Mouse (Mus musculus): ENCODE results near the gene Otud6a.
A peak's percentile ranks its signal among the peaks of the same experiment; 100 is the strongest.
"Not testable (repeated sequence)": the region's sequence is repeated elsewhere in the genome, so short reads cannot be mapped to it uniquely, and the experiment has no call there.

Otud6a gene

GRCm38 (mm10) chrX:100428693-100429092 lies at the start of gene Otud6a:
TSS of gene Otud6a (plus strand) at chrX:100429013.
- DNase-seq (ENCODE audit: low read depth), result no peak

- no peak for DNase-seq (ENCODE audit: low read depth)
Measured at GRCm38 (mm10) chrX:100389887-100390286, 38.9 kb upstream of the Otud6a start.

DNA sequence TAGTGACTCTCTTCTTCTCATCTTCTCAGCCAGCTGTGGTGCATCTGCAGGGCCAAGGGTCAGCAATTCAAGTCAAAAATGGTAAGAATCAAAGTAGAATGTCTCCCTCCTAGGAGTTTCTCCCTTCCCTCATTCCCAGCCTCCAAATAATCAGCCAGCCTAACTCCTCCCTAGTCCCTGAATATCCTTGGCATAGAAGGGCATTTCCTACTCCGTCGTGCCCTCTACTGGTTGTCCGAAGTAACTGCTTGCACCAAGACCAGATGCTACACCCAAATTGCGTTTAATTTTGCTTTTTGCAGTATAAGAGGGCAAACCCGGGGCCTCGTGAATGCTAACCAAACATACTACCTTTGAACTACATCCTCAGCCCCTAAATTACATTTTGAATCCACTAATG lies 36.5 kb upstream of the Otud6a start:
- DNase-seq (ENCODE audit: low read depth), result peak; percentile 46

DNA sequence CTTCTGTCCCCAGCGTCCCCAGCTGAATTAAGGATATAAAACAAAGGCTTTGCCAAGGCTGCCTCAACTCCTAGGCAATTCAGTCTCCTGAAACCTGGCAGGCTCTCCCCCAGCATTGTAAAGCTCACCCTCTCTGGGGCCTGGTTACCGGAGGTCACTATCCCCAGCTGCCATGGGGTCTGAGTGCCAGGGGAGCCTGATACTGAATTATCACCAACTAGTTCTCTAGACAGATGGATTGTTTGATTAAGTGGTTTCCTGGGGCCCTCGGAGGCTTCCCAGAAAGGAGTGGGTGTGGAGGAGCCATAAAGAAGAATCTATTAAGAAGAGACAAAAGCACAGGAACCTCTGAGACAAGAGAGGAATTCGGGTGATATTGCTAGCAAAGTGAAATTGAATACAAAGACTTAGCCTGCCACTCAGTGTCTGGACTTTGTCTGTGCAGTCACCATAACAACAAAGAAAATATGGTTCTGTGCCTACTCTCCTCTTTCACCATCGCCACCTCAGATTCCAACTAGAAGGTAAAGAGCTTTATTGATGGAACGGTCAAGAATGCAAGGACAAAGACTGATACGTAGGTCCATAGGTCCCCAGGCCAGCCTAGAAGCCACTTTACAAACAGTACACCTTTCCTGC lies 34.5 kb upstream of the Otud6a start:
- DNase-seq (ENCODE audit: low read depth), result peak; percentile 7

- DNase-seq (ENCODE audit: low read depth), result peak; percentile 66
Measured at GRCm38 (mm10) chrX:100395026-100395425, 33.8 kb upstream of the Otud6a start.

DNA sequence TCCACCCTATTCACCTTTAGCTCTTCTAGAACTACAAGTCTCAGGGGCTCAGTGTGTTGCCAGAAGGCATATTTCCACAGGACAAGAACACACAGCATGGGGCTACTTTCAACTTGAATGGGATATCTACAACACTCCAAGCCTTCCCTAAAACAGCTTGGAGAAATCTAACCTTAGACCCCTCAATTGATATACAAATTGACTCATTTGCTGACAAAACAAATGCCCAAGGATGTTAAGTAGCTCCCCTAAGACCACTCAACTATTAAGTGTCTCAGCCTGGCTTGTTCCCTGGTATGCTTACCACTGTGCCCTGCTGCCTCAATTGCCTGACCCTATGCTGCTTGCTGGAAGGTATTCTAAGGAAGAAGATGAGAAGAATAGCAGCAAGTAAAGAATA lies 27.9 kb upstream of the Otud6a start:
- no peak for DNase-seq (ENCODE audit: low read depth)

DNA sequence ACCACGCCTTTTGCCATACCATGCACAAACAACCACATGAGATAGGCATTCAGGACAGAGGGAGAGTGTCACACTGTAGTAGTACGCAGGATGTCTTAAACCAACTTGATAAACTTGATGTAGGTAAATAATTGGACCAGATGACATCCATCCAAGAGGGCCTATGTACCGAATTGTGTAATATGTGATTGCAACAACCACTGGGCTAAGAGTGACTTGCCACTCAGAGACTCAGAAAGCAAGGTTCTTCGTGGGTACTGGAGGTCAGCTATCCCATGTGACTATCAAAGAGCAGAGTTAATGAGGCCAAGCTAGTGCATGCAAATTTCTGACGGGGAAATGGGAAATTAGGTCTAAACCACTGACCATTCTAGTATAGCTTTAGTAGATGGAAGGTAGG lies 27.2 kb upstream of the Otud6a start:
- no peak for DNase-seq (ENCODE audit: low read depth)

GRCm38 (mm10) chrX:100409245-100409644 lies 19.6 kb upstream of the Otud6a start:
- DNase-seq (ENCODE audit: low read depth), result no peak

DNA sequence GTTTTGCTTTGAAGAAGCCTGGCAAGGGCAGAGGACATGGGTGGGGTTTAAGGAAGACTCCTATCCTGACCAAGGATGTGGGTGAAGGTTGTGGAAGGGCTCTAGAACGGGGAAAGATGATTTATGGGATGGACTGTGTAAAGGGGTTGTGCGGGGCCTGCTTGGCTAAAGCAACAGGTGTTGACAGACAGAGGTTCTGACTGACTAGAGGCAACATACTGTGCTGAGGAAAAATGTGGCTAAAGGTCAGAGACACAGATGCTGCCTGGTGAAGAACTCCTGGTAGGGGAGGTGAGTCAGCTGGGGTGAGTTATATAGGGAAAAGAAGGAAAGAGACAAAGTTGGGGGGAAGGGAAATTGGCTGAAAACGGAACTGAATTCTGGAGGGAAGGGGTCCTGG lies 3.5 kb downstream of the Otud6a start:
- no peak for DNase-seq (ENCODE audit: low read depth)

DNA sequence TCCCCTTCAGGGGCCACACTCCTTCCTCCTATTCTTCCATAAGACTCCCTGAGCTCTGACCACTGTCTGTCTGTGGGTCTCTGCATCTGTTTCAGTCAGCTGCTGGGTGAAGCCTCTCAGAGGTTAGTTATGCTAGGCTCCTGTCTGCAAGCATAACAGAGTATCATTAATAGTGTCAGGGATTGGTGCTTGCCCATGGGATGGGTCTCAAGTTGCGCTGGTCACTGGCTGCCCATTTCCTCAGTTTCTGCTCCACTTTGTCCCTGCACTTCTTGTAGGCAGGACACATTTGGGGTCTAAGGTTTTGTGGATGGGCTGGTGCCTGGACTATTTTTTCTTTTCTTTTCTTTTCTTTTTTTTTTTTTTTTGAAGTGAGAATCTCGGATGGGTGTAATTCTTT lies 13.8 kb downstream of the Otud6a start, which contains the start of gene Awat2:
TSS of gene Awat2 (minus strand) at position 101 of the 400 bp plus-strand sequence.
- not testable (repeated sequence) for DNase-seq (ENCODE audit: low read depth)

DNA sequence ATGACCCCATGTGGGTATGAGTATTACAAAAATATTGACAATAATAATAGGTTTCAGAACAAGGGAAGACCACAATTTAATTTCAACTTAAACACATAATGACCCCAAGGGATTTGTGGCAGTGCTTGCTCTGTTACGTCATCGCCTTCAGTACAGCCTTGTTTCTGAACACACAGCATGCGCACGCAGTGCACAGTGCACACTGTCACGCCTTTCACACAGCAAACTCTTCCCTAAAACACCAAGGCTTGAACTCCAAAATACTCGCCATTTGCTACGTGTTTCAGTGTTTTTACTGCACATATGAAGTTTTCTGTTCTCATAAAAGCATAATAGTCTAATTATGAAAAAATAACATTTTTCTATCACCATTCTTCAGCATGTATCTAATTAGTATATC lies 14.7 kb downstream of the Otud6a start:
- no peak for DNase-seq (ENCODE audit: low read depth)

GRCm38 (mm10) chrX:100468047-100468446 lies 39.2 kb downstream of the Otud6a start:
- DNase-seq (ENCODE audit: low read depth), result peak; percentile 66

DNA sequence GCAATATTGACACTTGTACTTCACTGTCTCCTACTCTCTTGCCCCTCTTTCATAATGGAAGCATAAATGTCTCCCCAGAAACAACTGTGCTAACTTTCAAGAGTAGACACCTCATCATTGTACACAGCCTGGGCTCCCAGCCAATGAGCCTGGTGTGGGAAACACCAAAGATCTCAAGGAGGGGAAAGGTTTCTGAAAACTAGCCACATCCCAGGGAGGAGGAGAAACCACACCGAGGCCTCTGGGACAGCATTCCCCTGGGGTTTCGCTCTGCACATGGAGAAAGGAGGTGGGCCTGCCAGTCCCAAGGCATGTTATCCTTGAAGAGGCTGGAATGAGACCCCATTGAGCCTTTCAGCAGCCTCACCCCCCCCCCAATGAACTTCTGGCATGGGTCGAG lies 41.3 kb downstream of the Otud6a start:
- no peak for DNase-seq (ENCODE audit: low read depth)

- DNase-seq (ENCODE audit: low read depth), result no peak
Measured at GRCm38 (mm10) chrX:100471491-100471890, 42.7 kb downstream of the Otud6a start.

GRCm38 (mm10) chrX:100475569-100476223 lies 46.9 kb downstream of the Otud6a start:
- peak; percentile 9 for DNase-seq (ENCODE audit: low read depth)
